Mouse (Mus musculus): ENCODE measurements at regions not wholly inside any gene's neighbourhood (a gene's known extent, or its start where the extent isn't known, plus 50 kb on each side); places are given as distances from the start of the nearest gene placed in this dataset.
"Not testable (repeated sequence)": the region's sequence is repeated elsewhere in the genome, so short reads cannot be mapped to it uniquely, and the experiment has no call there.

GRCm38 (mm10) chr3:149070201-149070600 lies 79.8 kb upstream of the Adgrl2 start:
- no peaks in the 10 kb centered on the region for H3K36me3 ChIP-seq
- H3K27me3 ChIP-seq (ENCODE audit: low read depth, poor library complexity, severe bottlenecking) = 0 out of 2 replicates have a peak, but pooled peaks cover 4% of the 10 kb centered on the region
- H3K4me3 ChIP-seq = no peak overlapping the region
- no peak for DNase-seq (ENCODE audit: low spot score)
- WGBS = 73% methylated on average over 7 of the region's 7 CpGs
- H3K9me3 ChIP-seq (replicated peaks) = no peaks in the 10 kb centered on the region
- peaks cover 9% of the 10 kb centered on the region for H3K4me1 ChIP-seq
- no peak overlapping the region for H3K27ac ChIP-seq (replicated peaks)

DNA sequence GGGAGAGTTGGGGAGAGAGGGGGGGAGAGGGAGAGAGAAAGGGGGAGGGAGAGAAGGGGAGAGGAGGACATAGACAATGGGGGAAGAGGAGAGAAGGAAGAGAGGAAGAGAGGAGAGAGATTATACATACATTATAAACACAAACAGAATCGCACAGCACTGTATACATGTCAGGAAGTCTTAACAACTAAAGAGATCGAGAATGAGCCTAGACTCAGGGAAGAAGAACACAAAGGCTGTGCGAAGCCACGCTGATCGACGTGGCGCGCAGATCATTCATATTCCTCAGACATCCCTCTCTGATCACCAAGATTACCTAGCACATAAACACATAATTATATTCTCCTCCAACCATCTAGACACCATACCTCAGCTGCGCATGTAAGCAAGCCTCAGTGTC lies 79.1 kb upstream of the Adgrl2 start:
- no peak overlapping the region for H3K4me3 ChIP-seq
- DNase-seq (ENCODE audit: low spot score) = no peak
- 92% methylated on average over 9 of the region's 9 CpGs for WGBS

DNA sequence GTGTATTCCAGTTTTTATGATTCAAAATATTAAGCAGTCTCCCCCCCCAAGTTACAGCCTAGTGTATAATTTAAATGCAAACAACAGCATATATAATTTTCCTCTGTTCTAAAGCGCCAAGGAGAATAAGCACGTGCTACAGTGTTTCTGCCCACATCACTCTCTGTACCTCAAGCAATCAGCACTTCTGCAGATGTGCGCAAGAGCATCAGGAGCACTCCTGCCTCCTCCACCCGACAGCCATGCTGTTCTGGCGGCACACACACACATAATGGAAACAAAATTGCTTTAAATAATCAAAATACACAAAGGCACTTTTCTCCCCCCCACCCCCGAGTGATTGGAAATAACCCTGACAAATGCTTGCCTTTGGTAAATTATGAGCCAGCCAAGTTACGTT lies 78.5 kb upstream of the Adgrl2 start:
- H3K9me3 ChIP-seq (replicated peaks) = no peaks in the 10 kb centered on the region
- no peaks in the 10 kb centered on the region for H3K27me3 ChIP-seq (ENCODE audit: low read depth, poor library complexity, severe bottlenecking)
- no peak for DNase-seq (ENCODE audit: low spot score)
- H3K36me3 ChIP-seq = no peaks in the 10 kb centered on the region
- WGBS = 82% methylated on average over 7 of the region's 7 CpGs
- H3K4me3 ChIP-seq = no peak overlapping the region
- no peak overlapping the region for H3K27ac ChIP-seq (replicated peaks)
- no peaks in the 10 kb centered on the region for H3K4me1 ChIP-seq

More for the DNA sequence above, 79.1 kb upstream of the Adgrl2 start:
- Histone ChIP-seq H3K27ac (replicated peaks) (no peak overlapping the region), H3K9me3 (replicated peaks) (no peaks in the 10 kb centered on the region), H3K36me3 (no peaks in the 10 kb centered on the region), H3K27me3 (ENCODE audit: low read depth, poor library complexity, severe bottlenecking) (no peaks in the 10 kb centered on the region), H3K4me1 (peaks cover 1% of the 10 kb centered on the region)

- 83% methylated on average over 7 of the region's 7 CpGs for WGBS
- no peaks in the 10 kb centered on the region for H3K9me3 ChIP-seq (replicated peaks)
- no peaks in the 10 kb centered on the region for H3K36me3 ChIP-seq
- H3K4me3 ChIP-seq = no peak overlapping the region
- no peaks in the 10 kb centered on the region for H3K27me3 ChIP-seq (ENCODE audit: low read depth, poor library complexity, severe bottlenecking)
- DNase-seq (ENCODE audit: low spot score) = no peak
- H3K27ac ChIP-seq (replicated peaks) = no peak overlapping the region
- no peaks in the 10 kb centered on the region for H3K4me1 ChIP-seq
These were observed 77.4 kb upstream of the Adgrl2 start for GRCm38 (mm10) chr3:149067758-149068157.

DNA sequence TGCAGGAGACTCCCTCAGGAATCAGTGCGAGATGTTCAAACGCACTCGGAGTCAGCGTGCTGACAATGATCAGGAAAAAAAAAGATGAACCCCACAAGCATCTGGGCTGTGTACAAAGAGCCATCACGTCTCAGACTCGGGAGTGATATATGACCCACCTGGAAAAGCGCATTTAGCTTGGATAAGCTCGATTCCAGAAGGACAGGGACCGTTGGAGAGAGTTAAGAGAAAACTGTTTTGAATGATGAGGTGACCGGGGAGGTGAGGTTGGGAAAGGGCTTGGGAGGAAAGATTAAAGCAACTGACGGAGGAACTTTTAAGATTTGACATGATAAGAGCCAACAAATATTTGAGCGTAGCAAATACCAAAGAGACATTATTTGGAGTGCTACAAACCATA lies 64.7 kb upstream of the Adgrl2 start:
- WGBS = 83% methylated on average over 12 of the region's 12 CpGs
- DNase-seq (ENCODE audit: low spot score) = no peak
- Histone ChIP-seq H3K4me1 (peaks cover 4% of the 10 kb centered on the region), H3K9me3 (replicated peaks) (no peaks in the 10 kb centered on the region), H3K27ac (replicated peaks) (no peak overlapping the region), H3K36me3 (no peaks in the 10 kb centered on the region), H3K27me3 (ENCODE audit: low read depth, poor library complexity, severe bottlenecking) (no peaks in the 10 kb centered on the region), H3K4me3 (no peak overlapping the region)

- 91% methylated on average over 1 of the region's 1 CpGs for whole genome bisulfite sequencing
- H3K27ac ChIP-seq (replicated peaks); DNase-seq (ENCODE audit: low spot score); H3K4me3 ChIP-seq; H3K36me3 ChIP-seq; H3K9me3 ChIP-seq (replicated peaks); H3K27me3 ChIP-seq (ENCODE audit: low read depth, poor library complexity, severe bottlenecking); H3K4me1 ChIP-seq: not testable (repeated sequence)
These were observed 62.0 kb upstream of the Adgrl2 start for GRCm38 (mm10) chr3:149052295-149052902.

- WGBS = 88% methylated on average over 5 of the region's 5 CpGs
- no peak for DNase-seq (ENCODE audit: low spot score)
These were observed 55.0 kb upstream of the Adgrl2 start for GRCm38 (mm10) chr3:149045343-149045742.

DNA sequence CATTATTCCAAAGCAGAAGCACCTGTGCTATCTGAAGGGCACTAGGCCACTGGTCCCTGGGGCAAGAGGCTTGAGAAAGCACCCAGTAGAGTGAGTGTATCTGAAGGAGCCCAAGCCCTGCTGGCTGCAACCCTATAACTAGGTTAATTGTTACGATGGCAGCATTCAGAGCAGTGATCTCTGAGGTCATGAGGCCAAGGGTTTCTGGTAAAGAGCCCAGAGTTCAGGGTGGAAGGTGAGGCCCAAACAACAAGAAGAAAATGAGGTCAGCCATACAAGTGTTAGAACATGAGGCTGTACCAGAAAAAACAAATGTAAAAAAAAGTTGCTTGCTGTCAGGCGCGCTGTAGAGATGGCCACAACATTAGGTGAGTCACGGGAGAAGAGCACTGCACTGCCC lies 53.5 kb upstream of the Adgrl2 start:
- 84% methylated on average over 4 of the region's 4 CpGs for WGBS
- Histone ChIP-seq H3K4me3 (no peak overlapping the region), H3K27ac (replicated peaks) (no peak overlapping the region), H3K36me3 (no peaks in the 10 kb centered on the region), H3K9me3 (replicated peaks) (no peaks in the 10 kb centered on the region), H3K4me1 (peaks cover 32% of the 10 kb centered on the region), H3K27me3 (ENCODE audit: low read depth, poor library complexity, severe bottlenecking) (0 out of 2 replicates have a peak, but pooled peaks cover 4% of the 10 kb centered on the region)
- no peak for DNase-seq (ENCODE audit: low spot score)

More at GRCm38 (mm10) chr3:149045343-149045742, 55.0 kb upstream of the Adgrl2 start:
- Histone ChIP-seq H3K4me3 (no peak overlapping the region), H3K27me3 (ENCODE audit: low read depth, poor library complexity, severe bottlenecking) (0 out of 2 replicates have a peak, but pooled peaks cover 4% of the 10 kb centered on the region), H3K9me3 (replicated peaks) (no peaks in the 10 kb centered on the region), H3K27ac (replicated peaks) (no peak overlapping the region), H3K36me3 (no peaks in the 10 kb centered on the region), H3K4me1 (peaks cover 37% of the 10 kb centered on the region)

- Histone ChIP-seq H3K27me3 (ENCODE audit: low read depth, poor library complexity, severe bottlenecking) (0 out of 2 replicates have a peak, but pooled peaks cover 4% of the 10 kb centered on the region), H3K9me3 (replicated peaks) (no peaks in the 10 kb centered on the region), H3K4me1 (peaks cover 32% of the 10 kb centered on the region), H3K27ac (replicated peaks) (peak overlapping the region; percentile 61), H3K4me3 (peak overlapping the region; percentile 14; the same call in 1 of the 2 replicates), H3K36me3 (no peaks in the 10 kb centered on the region)
- 24% methylated on average over 9 of the region's 9 CpGs for WGBS
- peak; percentile 50 for DNase-seq (ENCODE audit: low spot score)
These were observed 52.2 kb upstream of the Adgrl2 start for GRCm38 (mm10) chr3:149042527-149042926.

DNA sequence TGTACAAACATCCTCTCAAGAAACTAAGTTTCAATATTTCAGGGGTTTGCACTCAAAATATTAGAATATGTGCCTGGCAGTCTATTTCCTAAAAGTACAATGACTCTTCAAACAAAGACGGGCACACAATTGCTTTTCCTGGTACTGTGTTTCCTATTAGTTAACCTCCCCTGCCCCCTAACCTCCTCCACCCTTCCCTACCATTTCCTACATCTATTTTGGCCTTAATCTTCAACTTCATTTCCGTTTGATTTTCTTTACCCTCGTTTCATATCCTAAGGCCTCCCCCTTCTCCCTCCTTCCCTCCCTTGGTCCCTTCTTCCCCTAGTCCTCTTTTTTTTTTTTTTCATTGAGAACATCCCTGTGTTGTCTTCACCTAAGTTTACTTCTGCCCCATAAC lies 50.8 kb upstream of the Adgrl2 start:
- Histone ChIP-seq H3K36me3 (no peaks in the 10 kb centered on the region), H3K4me3 (no peak overlapping the region), H3K27ac (replicated peaks) (no peak overlapping the region), H3K9me3 (replicated peaks) (no peaks in the 10 kb centered on the region), H3K4me1 (peaks cover 32% of the 10 kb centered on the region), H3K27me3 (ENCODE audit: low read depth, poor library complexity, severe bottlenecking) (0 out of 2 replicates have a peak, but pooled peaks cover 4% of the 10 kb centered on the region)
- DNase-seq (ENCODE audit: low spot score) = no peak
- WGBS = 58% methylated on average over 3 of the region's 3 CpGs
